Mouse (Mus musculus) liver, embryonic 14.5 days (tissue): ENCODE measurements around the gene Olfr481. TPM values are rescaled to one million over a fixed set of nuclear protein-coding genes. Genes with fewer than 3 reads are reported as not detected.

Source experiments
- ATAC-seq: fragments of 200-750 bp; cut with Nextera tagmentation; 2 replicates; pipeline ENCODE4 v1.8.0; 2017; ENCODE audit warnings: moderate number of reproducible peaks, mild to moderate bottlenecking, moderate library complexity; ENCODE audit not compliant: insufficient read depth
- DNase-seq, 3 experiments: peaks; one replicate each; pipeline ENCODE4 v3.0.0-alpha.2; 2012 to 2013; ENCODE audit warnings: low read depth in 3 of 3, low spot score in 3 of 3
- H3K27ac ChIP-seq: fragments of 300-500 bp; sonication (generic); 2 replicates; pipeline ENCODE4 v1.5.1; 2014; ENCODE audit warnings: moderate library complexity, mild to moderate bottlenecking, control low read depth, inconsistent platforms
- H3K27me3 ChIP-seq: fragments of 300-500 bp; sonication (generic); 2 replicates; pipeline ENCODE4 v1.6.1; 2014; ENCODE audit warnings: mild to moderate bottlenecking, low read length, moderate library complexity; ENCODE audit not compliant: control insufficient read depth, insufficient read depth
- H3K36me3 ChIP-seq: fragments of 300-500 bp; sonication (generic); replicated peaks from 2 replicates; pipeline ENCODE4 v1.6.1; 2014; ENCODE audit warnings: low read depth; ENCODE audit not compliant: control insufficient read depth, insufficient read depth
- H3K4me1 ChIP-seq, 2 experiments: fragments of 200-500 bp in 1 of 2; fragments of 300-500 bp in 1 of 2; sonication (generic) in 1 of 2; replicated peaks; 2 replicates each; pipeline ENCODE4 v1.6.1; 2012 to 2014; ENCODE audit warnings: antibody characterized with exemption in 1 of 2, inconsistent platforms in 1 of 2, low read length in 1 of 2; ENCODE audit not compliant: control insufficient read depth in 2 of 2, insufficient read depth in 2 of 2
- H3K4me2 ChIP-seq: fragments of 300-500 bp; sonication (generic); 2 replicates; pipeline ENCODE4 v1.6.1; 2014; ENCODE audit warnings: low read depth, mild to moderate bottlenecking, control low read depth, moderate library complexity
- H3K4me3 ChIP-seq, 2 experiments: fragments of 200-500 bp in 1 of 2; fragments of 300-500 bp in 1 of 2; sonication (generic) in 1 of 2; 2 replicates each; pipeline ENCODE4 v1.5.1; 2012 to 2014; ENCODE audit warnings: low read depth in 2 of 2, low read length in 2 of 2, mild to moderate bottlenecking in 2 of 2, control low read depth in 1 of 2, inconsistent platforms in 1 of 2, moderate library complexity in 1 of 2; ENCODE audit not compliant: insufficient read depth in 1 of 2
- H3K9ac ChIP-seq: fragments of 300-500 bp; sonication (generic); replicated peaks from 2 replicates; pipeline ENCODE4 v1.6.1; 2014; ENCODE audit warnings: mild to moderate bottlenecking, control low read depth, moderate library complexity
- H3K9me3 ChIP-seq: fragments of 300-500 bp; sonication (generic); 2 replicates; pipeline ENCODE4 v1.6.1; 2016; ENCODE audit warnings: low read length, mixed read lengths; ENCODE audit not compliant: control insufficient read depth
- CTCF ChIP-seq: IDR thresholded peaks from 2 replicates; pipeline ENCODE4 v1.5.1; 2016; ENCODE audit warnings: antibody characterized with exemption, low read depth, control low read depth
- EP300 ChIP-seq: IDR thresholded peaks from 2 replicates; pipeline ENCODE4 v1.6.1; 2016; ENCODE audit warnings: antibody characterized with exemption, low read depth
- WGBS: fragments of 180-500 bp; shearing (Covaris S2); extraction: QIAGEN DNeasy Blood & Tissue Kit; methylation state at CpG from one replicate; pipeline ENCODE4 v1.1.7; 2014; ENCODE audit not compliant: insufficient replicate concordance; 5-methylcytosine and 5-hydroxymethylcytosine counted together
- polyA plus RNA-seq, 2 experiments: library from polyadenylated mRNA; depleted of rRNA in 1 of 2; stranded (reverse) in 1 of 2; unstranded in 1 of 2; fragments of >200 nt; fragmentation: Nextera tagmentation in 1 of 2; extraction: Ambion mirVana in 1 of 2; gene quantifications; 2 replicates each; pipeline versions ENCODE4 v1.2.1 to v1.2.3; 2012 to 2014

The Olfr481 gene
- polyA plus RNA-seq (2012; rRNA removed) (not detected in 2 replicates), polyA plus RNA-seq (2014; fragmentation: Nextera tagmentation; extraction: Ambion mirVana) (not detected in 2 replicates)

GRCm38 (mm10) chr7:108079555-108079954 is at the start of gene Olfr481:
Gene Olfr481, plus strand, starts transcription at chr7:108079855.
- TF ChIP-seq EP300, result no peak
- no peak for TF ChIP-seq CTCF
- no peaks in the 10 kb centered on the region for H3K27me3 ChIP-seq
- H3K4me1 ChIP-seq, result no peaks in the 10 kb centered on the region
- no peak within 1 kb of the TSS for H3K4me2 ChIP-seq
- no peaks in the 10 kb centered on the region for H3K36me3 ChIP-seq
- H3K9ac ChIP-seq, result no peak within 1 kb of the TSS
- H3K27ac ChIP-seq, result no peak within 1 kb of the TSS
- no peak within 1 kb of the TSS for H3K4me3 ChIP-seq
- DNase-seq (no peak), ATAC-seq (no peak)
- H3K9me3 ChIP-seq, result no peaks in the 10 kb centered on the region

- no peaks in the 10 kb centered on the region for H3K4me1 ChIP-seq
- no peak within 1 kb of the TSS for H3K4me3 ChIP-seq
- H3K9me3 ChIP-seq, result no peaks in the 10 kb centered on the region
- no peak for TF ChIP-seq CTCF
- no peak for TF ChIP-seq EP300
- H3K27ac ChIP-seq, result no peak within 1 kb of the TSS
- no peak for ATAC-seq
- no peaks in the 10 kb centered on the region for H3K36me3 ChIP-seq
- H3K27me3 ChIP-seq, result no peaks in the 10 kb centered on the region
- no peak within 1 kb of the TSS for H3K9ac ChIP-seq
- H3K4me2 ChIP-seq, result no peak within 1 kb of the TSS
- DNase-seq, result no peak
- WGBS, result 52% methylated on average over 3 of the region's 3 CpGs
Measured at GRCm38 (mm10) chr7:108033889-108034288, 45.8 kb upstream of the Olfr481 start, which contains the start of gene Olfr478. Gene Olfr478, minus strand, starts transcription at chr7:108033989.

- Histone ChIP-seq H3K27ac (no peak within 1 kb of the TSS), H3K4me2 (no peak within 1 kb of the TSS), H3K27me3 (no peaks in the 10 kb centered on the region), H3K4me1 (no peaks in the 10 kb centered on the region), H3K9ac (no peak within 1 kb of the TSS), H3K4me3 (no peak within 1 kb of the TSS), H3K9me3 (no peaks in the 10 kb centered on the region), H3K36me3 (no peaks in the 10 kb centered on the region)
- ATAC-seq, result no peak
- WGBS, result 63% methylated on average over 2 of the region's 2 CpGs
- no peak for DNase-seq
- TF ChIP-seq EP300 (no peak), CTCF (no peak)
Measured at GRCm38 (mm10) chr7:108050393-108050792, 29.3 kb upstream of the Olfr481 start, which contains the start of gene Olfr479. Gene Olfr479, plus strand, starts transcription at chr7:108050693.

GRCm38 (mm10) chr7:108067246-108067645 is 12.4 kb upstream of the Olfr481 start, which contains the start of gene Olfr480:
Gene Olfr480, minus strand, starts transcription at chr7:108067346.
- Histone ChIP-seq H3K4me1 (no peaks in the 10 kb centered on the region), H3K27ac (no peak within 1 kb of the TSS), H3K4me3 (no peak within 1 kb of the TSS), H3K9ac (no peak within 1 kb of the TSS), H3K36me3 (no peaks in the 10 kb centered on the region), H3K9me3 (no peaks in the 10 kb centered on the region), H3K27me3 (no peaks in the 10 kb centered on the region), H3K4me2 (no peak within 1 kb of the TSS)
- 70% methylated on average over 1 of the region's 1 CpGs for WGBS
- no peak for ATAC-seq
- no peak for DNase-seq
- TF ChIP-seq CTCF, result no peak

- Histone ChIP-seq H3K27me3 (no peaks in the 10 kb centered on the region), H3K4me1 (no peaks in the 10 kb centered on the region), H3K4me3 (no peak within 1 kb of the TSS), H3K4me2 (no peak within 1 kb of the TSS), H3K9ac (no peak within 1 kb of the TSS), H3K9me3 (no peaks in the 10 kb centered on the region), H3K27ac (no peak within 1 kb of the TSS), H3K36me3 (no peaks in the 10 kb centered on the region)
- 65% methylated on average over 1 of the region's 1 CpGs for WGBS
- no peak for TF ChIP-seq CTCF
- no peak for TF ChIP-seq EP300
- ATAC-seq (no peak), DNase-seq (no peak)
Measured at GRCm38 (mm10) chr7:108097486-108097885, 17.8 kb downstream of the Olfr481 start, which contains the start of gene Olfr482. Gene Olfr482, minus strand, starts transcription at chr7:108097586.
